Mouse (Mus musculus) G1E (cell line): ENCODE measurements around the gene Lpin2. TPM values are rescaled to one million over a fixed set of nuclear protein-coding genes. Genes with fewer than 3 reads are reported as not detected.

Experiments
- ATAC-seq: 2 replicates; pipeline ENCODE4 v1.8.0; 2016; ENCODE audit warnings: mild to moderate bottlenecking; ENCODE audit not compliant: insufficient number of reproducible peaks, poor library complexity, low FRiP score, severe bottlenecking; ENCODE audit errors: extremely low read depth
- DNase-seq: peaks from one replicate; pipeline ENCODE4 v3.0.0; 2012; ENCODE audit warnings: low spot score
- H3K27me3 ChIP-seq: 2 replicates; pipeline ENCODE4 v1.6.1; 2012; ENCODE audit warnings: mild to moderate bottlenecking, low read length, inconsistent platforms; ENCODE audit not compliant: insufficient read depth
- H3K36me3 ChIP-seq: replicated peaks from 2 replicates; pipeline ENCODE3; 2012; ENCODE audit warnings: mild to moderate bottlenecking, inconsistent platforms
- H3K4me1 ChIP-seq: 2 replicates; pipeline ENCODE4 v1.6.1; 2012; ENCODE audit warnings: low read depth, low read length, inconsistent platforms, mixed read lengths; ENCODE audit not compliant: insufficient read depth
- H3K4me3 ChIP-seq: 2 replicates; pipeline ENCODE4 v1.5.1; 2012; ENCODE audit warnings: low read depth, mild to moderate bottlenecking, inconsistent platforms, low read length, moderate library complexity, mixed read lengths
- H3K9me3 ChIP-seq: replicated peaks from 2 replicates; pipeline ENCODE4 v1.6.1; 2012; ENCODE audit warnings: inconsistent platforms
- CTCF ChIP-seq: IDR thresholded peaks from 2 replicates; pipeline ENCODE4 v1.5.1; 2012; ENCODE audit warnings: low read depth, low read length, inconsistent platforms, mixed read lengths
- GATA1 ChIP-seq: IDR thresholded peaks from 2 replicates; pipeline ENCODE4 v1.6.1; 2012; ENCODE audit warnings: borderline replicate concordance, low read length, inconsistent platforms, mixed read lengths
- GATA2 ChIP-seq: IDR thresholded peaks from 2 replicates; pipeline ENCODE4 v1.6.1; 2012; ENCODE audit warnings: low read depth, low read length, inconsistent platforms, borderline replicate concordance
- POLR2AphosphoS5 ChIP-seq: IDR thresholded peaks from 2 replicates; pipeline ENCODE4 v1.6.1; 2012; ENCODE audit warnings: low read depth, low read length, inconsistent platforms; ENCODE audit not compliant: insufficient replicate concordance
- TAL1 ChIP-seq: conservative IDR thresholded peaks from 2 replicates; pipeline ENCODE4 v1.6.1; 2012; ENCODE audit warnings: low read depth, low read length, inconsistent platforms, mixed read lengths
- polyA plus RNA-seq: library from polyadenylated mRNA; stranded (reverse); fragments of >175 nt; gene quantifications from 2 replicates; pipeline ENCODE4 v1.2.3, GENCODE M21; 2012
- total RNA-seq, 2 experiments: library from RNA; stranded (forward) in 1 of 2; stranded (reverse) in 1 of 2; fragments of 200-1000 nt in 1 of 2; fragments of >200 nt in 1 of 2; fragmentation: Nextera tagmentation in 1 of 2; gene quantifications; 2 replicates each; pipeline ENCODE4 v1.2.3; 2014 to 2017

Lpin2 gene
- total and polyA plus RNA-seq, 3 experiments = 44.3 to 169 (median 155) TPM

- Histone ChIP-seq H3K4me1 (peaks cover 65% of the 10 kb centered on the region), H3K4me3 (no peak overlapping the region), H3K27me3 (no peaks in the 10 kb centered on the region; the same call in 1 of the 2 replicates), H3K36me3 (peaks cover 62% of the 10 kb centered on the region), H3K9me3 (no peaks in the 10 kb centered on the region)
- ATAC-seq (no peak), DNase-seq (no peak)
- TF ChIP-seq GATA1 = no peak
- TF ChIP-seq TAL1 = no peak
- no peak for TF ChIP-seq POLR2AphosphoS5
- no peak for TF ChIP-seq GATA2
- TF ChIP-seq CTCF = no peak
Observed at GRCm38 (mm10) chr17:71287586-71287985, 105.2 kb downstream of the Lpin2 start.

GRCm38 (mm10) chr17:71288145-71288758 lies 105.9 kb downstream of the Lpin2 start:
- H3K9me3 ChIP-seq = no peaks in the 10 kb centered on the region
- H3K27me3 ChIP-seq = no peaks in the 10 kb centered on the region; the same call in 1 of the 2 replicates
- ATAC-seq (no peak), DNase-seq (no peak)
- no peak overlapping the region for H3K4me3 ChIP-seq
- peaks cover 63% of the 10 kb centered on the region for H3K36me3 ChIP-seq
- TF ChIP-seq TAL1 (no peak), GATA1 (no peak), GATA2 (no peak), CTCF (no peak), POLR2AphosphoS5 (no peak)
- H3K4me1 ChIP-seq = peaks cover 71% of the 10 kb centered on the region

- ATAC-seq (no peak), DNase-seq (no peak)
- Histone ChIP-seq H3K4me1 (peaks cover 69% of the 10 kb centered on the region), H3K36me3 (peaks cover 63% of the 10 kb centered on the region), H3K4me3 (no peak overlapping the region), H3K9me3 (no peaks in the 10 kb centered on the region), H3K27me3 (no peaks in the 10 kb centered on the region; the same call in 1 of the 2 replicates)
- TF ChIP-seq CTCF = no peak
- TF ChIP-seq GATA1 = no peak
- no peak for TF ChIP-seq POLR2AphosphoS5
Observed at GRCm38 (mm10) chr17:71288808-71289548, 106.6 kb downstream of the Lpin2 start.

- no peak for ATAC-seq
- no peak for DNase-seq
- Histone ChIP-seq H3K4me3 (no peak overlapping the region), H3K27me3 (no peaks in the 10 kb centered on the region; the same call in 1 of the 2 replicates), H3K4me1 (peaks cover 71% of the 10 kb centered on the region), H3K9me3 (no peaks in the 10 kb centered on the region), H3K36me3 (peaks cover 64% of the 10 kb centered on the region)
- no peak for TF ChIP-seq TAL1
- TF ChIP-seq CTCF = no peak
- no peak for TF ChIP-seq GATA1
- TF ChIP-seq GATA2 = no peak
Observed at GRCm38 (mm10) chr17:71289572-71290176, 107.3 kb downstream of the Lpin2 start.

- ATAC-seq (no peak), DNase-seq (no peak)
- peaks cover 70% of the 10 kb centered on the region for H3K4me1 ChIP-seq
- H3K4me3 ChIP-seq = no peak overlapping the region
- peaks cover 61% of the 10 kb centered on the region for H3K36me3 ChIP-seq
- TF ChIP-seq TAL1 (no peak), POLR2AphosphoS5 (no peak)
- no peaks in the 10 kb centered on the region; the same call in 1 of the 2 replicates for H3K27me3 ChIP-seq
- H3K9me3 ChIP-seq = no peaks in the 10 kb centered on the region
Observed at GRCm38 (mm10) chr17:71290486-71291410, 108.4 kb downstream of the Lpin2 start.

GRCm38 (mm10) chr17:71291897-71292420 lies 109.6 kb downstream of the Lpin2 start:
- no peak for ATAC-seq
- Histone ChIP-seq H3K36me3 (peaks cover 65% of the 10 kb centered on the region), H3K4me1 (peaks cover 61% of the 10 kb centered on the region)

More at GRCm38 (mm10) chr17:71291897-71292420, 109.6 kb downstream of the Lpin2 start:
- H3K9me3 ChIP-seq = no peaks in the 10 kb centered on the region
- no peak for DNase-seq
- no peak overlapping the region for H3K4me3 ChIP-seq
- no peak for TF ChIP-seq POLR2AphosphoS5
- no peak for TF ChIP-seq CTCF
- no peak for TF ChIP-seq GATA1
- no peak for TF ChIP-seq GATA2
- TF ChIP-seq TAL1 = no peak
- no peaks in the 10 kb centered on the region for H3K27me3 ChIP-seq
